ENCODE assay signal across 8 mouse cellular contexts in the genomic region with DNA sequence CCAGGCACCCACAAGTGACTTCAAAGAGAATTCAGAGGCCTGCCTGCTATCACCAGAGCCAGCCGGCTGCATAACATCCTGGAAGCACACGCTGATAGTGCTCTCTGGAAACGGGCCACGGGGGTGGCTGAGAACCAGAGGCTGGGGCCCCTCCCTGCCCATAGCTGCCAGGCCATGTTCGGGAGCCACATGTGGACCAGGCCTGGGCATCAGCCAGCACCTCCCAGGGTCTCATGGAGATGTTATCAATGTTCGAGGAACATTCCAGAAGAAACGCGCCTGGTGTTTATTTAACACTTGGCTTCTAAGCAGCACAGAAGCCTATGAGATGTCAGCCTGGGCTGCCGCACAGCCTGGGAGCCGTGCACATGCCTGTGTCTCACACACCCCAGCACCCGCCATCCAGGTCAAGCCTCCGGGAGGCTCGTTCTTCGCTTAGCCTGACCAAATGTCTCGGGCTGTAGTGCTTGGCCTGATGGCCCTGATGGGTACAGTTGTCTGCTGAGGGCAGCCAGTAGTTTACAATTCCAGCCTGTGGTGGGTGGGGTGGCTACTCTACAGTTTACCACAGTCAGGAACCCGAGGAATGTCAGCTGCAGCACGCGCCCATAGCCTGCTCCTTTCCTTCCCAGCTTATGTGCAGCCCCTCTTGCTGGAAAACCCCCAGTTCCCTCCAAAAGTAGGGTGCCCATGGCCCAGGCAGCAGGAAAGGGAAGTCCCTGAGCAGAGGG. TPM values are rescaled to one million over a fixed set of nuclear protein-coding genes. Genes with fewer than 3 reads are reported as not detected.
DNase-seq lines count a peak whose midpoint lies in the region; ATAC-seq lines count a peak whose summit lies in the region.

No protein-coding gene starts in this region.

- peak overlapping the region; percentile 25; the same call in 1 of the 2 replicates for H3K4me3 ChIP-seq in heart, embryonic 10.5 days

- H3K27ac ChIP-seq in heart, embryonic 10.5 days: peak overlapping the region; percentile 84

- peak; percentile 81 for ATAC-seq in megakaryocyte progenitor cell, adult 5-6 weeks (replicated peaks; ENCODE audit: poor library complexity)

- DNase-seq in urinary bladder, adult 18-20 months (ENCODE audit: low spot score in 2 of 2): peak; percentile 33 to 39
- DNase-seq in urinary bladder, adult 2 months (ENCODE audit: low spot score): no peak
- DNase-seq in heart, embryonic 10.5 days (ENCODE audit: low spot score): peak; percentile 90
- peak; percentile 70 to 71 for DNase-seq in kidney, postnatal 36 days
- DNase-seq in left cerebral cortex, adult 11 months (ENCODE audit: low spot score): no peak
- no peak for DNase-seq in cerebellum, postnatal 4 days (ENCODE audit: low spot score in 2 of 2)
- no peak for DNase-seq in right cerebral cortex, adult 18-20 months

- H3K36me3 ChIP-seq in heart, embryonic 10.5 days: peaks cover 35% of the 10 kb centered on the region

- H3K27me3 ChIP-seq in heart, embryonic 10.5 days (ENCODE audit: insufficient read depth, poor library complexity, severe bottlenecking): no peaks in the 10 kb centered on the region

- 11% methylated on average over 18 of the region's 18 CpGs for WGBS in heart, embryonic 10.5 days

- peaks cover 64% of the 10 kb centered on the region for H3K4me1 ChIP-seq in heart, embryonic 10.5 days

- no peaks in the 10 kb centered on the region for H3K9me3 ChIP-seq in heart, embryonic 10.5 days

RNA-seq across cellular contexts. Expression of a gene that starts 31.2 kb away (rescaled TPM):
- 55.5 and 59.5 TPM in 2 replicates for polyA plus RNA-seq in urinary bladder, adult 2 months (2012; rRNA removed)
- polyA plus RNA-seq in heart, embryonic 10.5 days (2016; fragmentation: Nextera tagmentation; extraction: Ambion mirVana): 30.7 and 45.6 TPM in 2 replicates
- 9.1 and 9.9 TPM in 2 replicates for total RNA-seq in megakaryocyte progenitor cell, adult 5-6 weeks (2015)
- 28.8 and 38.1 TPM in 2 replicates for total RNA-seq in megakaryocyte progenitor cell, adult 5-6 weeks (2017)

RNA-seq across cellular contexts. Expression of a gene that starts 45.7 kb away (rescaled TPM):
- polyA plus RNA-seq in urinary bladder, adult 2 months (2012; rRNA removed): 16.7 and 19.2 TPM in 2 replicates
- polyA plus RNA-seq in heart, embryonic 10.5 days (2016; fragmentation: Nextera tagmentation; extraction: Ambion mirVana): 2.4 and 3.6 TPM in 2 replicates
- total RNA-seq in megakaryocyte progenitor cell, adult 5-6 weeks (2015): 37.2 and 37.9 TPM in 2 replicates
- 35.1 and 42.0 TPM in 2 replicates for total RNA-seq in megakaryocyte progenitor cell, adult 5-6 weeks (2017)

Comparison
In these comparisons a context has a peak if more than half of its experiments do, and no peak if none do; other contexts are left out.
1. DNase-seq: peak in urinary bladder, adult 18-20 months (2 of 2), heart, embryonic 10.5 days (single experiment) and kidney, postnatal 36 days (2 of 2); none in urinary bladder, adult 2 months (single experiment), left cerebral cortex, adult 11 months (single experiment), cerebellum, postnatal 4 days (0 of 2) and right cerebral cortex, adult 18-20 months (single experiment).